Mouse (Mus musculus) testis, adult 2 months (tissue): Measurements from ENCODE around the gene Cnnm4. TPM values are rescaled to one million over a fixed set of nuclear protein-coding genes. Genes with fewer than 3 reads are reported as not detected.

ENCODE experiments used
- H3K27ac ChIP-seq: fragments of 200-500 bp; 2 replicates; pipeline ENCODE4 v1.5.1; 2012; ENCODE audit warnings: low read depth, low read length; ENCODE audit not compliant: control insufficient read depth, insufficient read depth
- H3K27me3 ChIP-seq: fragments of 200-500 bp; 2 replicates; pipeline ENCODE4 v1.6.1; 2012; ENCODE audit warnings: mild to moderate bottlenecking, low read length, moderate library complexity; ENCODE audit not compliant: control insufficient read depth, insufficient read depth
- H3K36me3 ChIP-seq: fragments of 200-500 bp; 2 replicates; pipeline ENCODE4 v1.6.1; 2012; ENCODE audit warnings: mild to moderate bottlenecking, low read length; ENCODE audit not compliant: control insufficient read depth, insufficient read depth
- H3K4me1 ChIP-seq: fragments of 200-500 bp; 2 replicates; pipeline ENCODE4 v1.6.1; 2012; ENCODE audit warnings: low read length; ENCODE audit not compliant: control insufficient read depth, insufficient read depth
- H3K4me3 ChIP-seq: fragments of 200-500 bp; 2 replicates; pipeline ENCODE4 v1.5.1; 2012; ENCODE audit warnings: low read depth, mild to moderate bottlenecking, low read length, moderate library complexity, mixed read lengths; ENCODE audit not compliant: control insufficient read depth
- CTCF ChIP-seq: fragments of 200-500 bp; IDR thresholded peaks from 2 replicates; pipeline ENCODE4 v1.5.1; 2012; ENCODE audit warnings: low read depth, mild to moderate bottlenecking, inconsistent platforms, low read length, moderate library complexity; ENCODE audit not compliant: control insufficient read depth, insufficient read depth, insufficient replicate concordance
- POLR2A ChIP-seq: fragments of 200-500 bp; IDR thresholded peaks from 2 replicates; pipeline ENCODE4 v1.6.1; 2012; ENCODE audit warnings: low read depth, mild to moderate bottlenecking, inconsistent platforms, low read length, moderate library complexity; ENCODE audit not compliant: control insufficient read depth
- polyA plus RNA-seq: library from polyadenylated mRNA; depleted of rRNA; stranded (reverse); fragments of >200 nt; gene quantifications from 2 replicates; pipeline ENCODE4 v1.2.3, GENCODE M21; 2012

Cnnm4 gene
- polyA plus RNA-seq, 1 experiment, result 14.6 TPM

GRCm38 (mm10) chr1:36529875-36530274 is 58.5 kb downstream of the Cnnm4 start:
- no peak overlapping the region for H3K4me3 ChIP-seq
- H3K36me3 ChIP-seq, result peaks cover 2% of the 10 kb centered on the region; the same call in 1 of the 2 replicates
- TF ChIP-seq POLR2A (no peak), CTCF (no peak)
- H3K27me3 ChIP-seq, result no peaks in the 10 kb centered on the region
- no peak overlapping the region for H3K27ac ChIP-seq
- peaks cover 2% of the 10 kb centered on the region; the same call in 1 of the 2 replicates for H3K4me1 ChIP-seq

GRCm38 (mm10) chr1:36530485-36530884 is 59.1 kb downstream of the Cnnm4 start:
- Histone ChIP-seq H3K4me1 (peaks cover 2% of the 10 kb centered on the region; the same call in 1 of the 2 replicates), H3K36me3 (no peaks in the 10 kb centered on the region), H3K27me3 (no peaks in the 10 kb centered on the region), H3K27ac (no peak overlapping the region), H3K4me3 (no peak overlapping the region)
- no peak for TF ChIP-seq CTCF
- no peak for TF ChIP-seq POLR2A

GRCm38 (mm10) chr1:36530962-36531361 is 59.5 kb downstream of the Cnnm4 start:
- TF ChIP-seq POLR2A (no peak), CTCF (no peak)
- H3K27ac ChIP-seq, result no peak overlapping the region

GRCm38 (mm10) chr1:36531461-36531860 is 60.0 kb downstream of the Cnnm4 start:
- H3K36me3 ChIP-seq, result no peaks in the 10 kb centered on the region
- no peak overlapping the region for H3K4me3 ChIP-seq

More at GRCm38 (mm10) chr1:36530962-36531361, 59.5 kb downstream of the Cnnm4 start:
- no peaks in the 10 kb centered on the region for H3K36me3 ChIP-seq
- peaks cover 2% of the 10 kb centered on the region; the same call in 1 of the 2 replicates for H3K4me1 ChIP-seq
- no peaks in the 10 kb centered on the region for H3K27me3 ChIP-seq
- H3K4me3 ChIP-seq, result no peak overlapping the region

GRCm38 (mm10) chr1:36533546-36533945 is 62.1 kb downstream of the Cnnm4 start:
- Histone ChIP-seq H3K4me1 (peaks cover 2% of the 10 kb centered on the region; the same call in 1 of the 2 replicates), H3K27me3 (no peaks in the 10 kb centered on the region), H3K36me3 (no peaks in the 10 kb centered on the region), H3K4me3 (no peak overlapping the region), H3K27ac (no peak overlapping the region)
- TF ChIP-seq CTCF, result no peak
- TF ChIP-seq POLR2A, result no peak

More at GRCm38 (mm10) chr1:36531461-36531860, 60.0 kb downstream of the Cnnm4 start:
- Histone ChIP-seq H3K27me3 (no peaks in the 10 kb centered on the region), H3K27ac (no peak overlapping the region), H3K4me1 (peaks cover 2% of the 10 kb centered on the region; the same call in 1 of the 2 replicates)
- no peak for TF ChIP-seq POLR2A
- TF ChIP-seq CTCF, result no peak

GRCm38 (mm10) chr1:36534595-36535058 is 63.2 kb downstream of the Cnnm4 start:
- peaks cover 2% of the 10 kb centered on the region; the same call in 1 of the 2 replicates for H3K4me1 ChIP-seq
- no peak overlapping the region for H3K4me3 ChIP-seq
- H3K36me3 ChIP-seq, result no peaks in the 10 kb centered on the region
- H3K27ac ChIP-seq, result no peak overlapping the region
- no peaks in the 10 kb centered on the region for H3K27me3 ChIP-seq
- TF ChIP-seq POLR2A, result 0 out of 2 replicates have a peak, but pooled peaks have one; percentile 9
- no peak for TF ChIP-seq CTCF

- no peak overlapping the region for H3K27ac ChIP-seq
- TF ChIP-seq POLR2A, result no peak
- no peak for TF ChIP-seq CTCF
- H3K4me3 ChIP-seq, result no peak overlapping the region
- H3K4me1 ChIP-seq, result peaks cover 6% of the 10 kb centered on the region; the same call in 1 of the 2 replicates
- no peaks in the 10 kb centered on the region for H3K27me3 ChIP-seq
- H3K36me3 ChIP-seq, result no peaks in the 10 kb centered on the region; the same call in 1 of the 2 replicates
Measured at GRCm38 (mm10) chr1:36535477-36536396, 64.3 kb downstream of the Cnnm4 start.
